Mouse (Mus musculus) kidney, postnatal 4 days (tissue): Measurements from ENCODE around the gene Ttc13.

ENCODE experiments used
- DNase-seq, 2 experiments: peaks; one replicate each; pipeline ENCODE4 v3.0.0; 2021; ENCODE audit warnings: mixed read lengths in 2 of 2

Ttc13 gene

DNA sequence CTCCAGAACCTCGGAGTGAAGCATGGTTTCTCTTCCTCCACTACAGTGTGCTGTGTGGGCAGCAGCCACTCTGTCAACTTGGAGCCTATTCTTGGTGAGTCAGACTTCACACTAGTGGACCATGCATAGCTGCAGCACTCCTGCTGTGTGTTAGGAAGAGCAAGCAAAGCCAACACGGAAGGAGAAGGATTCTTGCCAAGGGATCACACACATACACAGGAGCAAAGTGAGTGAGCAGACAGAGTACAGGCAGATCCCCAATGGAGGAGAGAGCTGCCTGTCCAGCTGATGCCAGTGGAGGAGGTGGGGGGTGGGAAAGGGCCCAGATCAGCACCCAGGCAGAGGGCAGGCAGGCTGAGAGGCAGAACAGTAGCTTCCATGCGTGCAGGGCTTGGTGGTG, 19.6 kb downstream of the Ttc13 start:
- DNase-seq = no peak

- no peak for DNase-seq
Observed at GRCm38 (mm10) chr8:124701023-124701422, 20.8 kb downstream of the Ttc13 start.

- DNase-seq = no peak
Observed at GRCm38 (mm10) chr8:124700271-124700670, 21.5 kb downstream of the Ttc13 start.

- no peak for DNase-seq
Observed at GRCm38 (mm10) chr8:124695424-124696100, 26.2 kb downstream of the Ttc13 start.

GRCm38 (mm10) chr8:124691706-124692105, 30.1 kb downstream of the Ttc13 start:
- DNase-seq = no peak

DNA sequence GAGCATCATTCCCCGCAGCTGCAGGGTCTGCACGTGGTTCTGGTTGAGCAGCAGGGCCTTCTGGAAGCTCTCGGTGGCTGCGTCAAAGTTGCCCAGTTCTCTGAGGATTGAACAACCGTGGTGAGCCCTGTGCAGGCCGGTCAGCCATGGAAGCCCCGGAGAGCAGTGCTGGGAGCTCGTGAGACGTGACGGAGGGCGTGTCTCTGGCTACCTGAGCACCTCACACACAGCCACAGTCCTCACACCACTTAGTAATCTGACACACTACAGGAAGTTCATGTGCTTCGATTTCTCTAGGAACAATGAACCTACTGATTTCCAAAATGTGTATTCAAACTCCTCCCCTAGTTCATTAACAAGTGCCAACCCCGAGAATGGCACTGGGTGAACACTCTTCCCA, 32.9 kb downstream of the Ttc13 start:
- no peak for DNase-seq

- no peak for DNase-seq
Observed at GRCm38 (mm10) chr8:124682218-124682617, 39.6 kb downstream of the Ttc13 start.

DNA sequence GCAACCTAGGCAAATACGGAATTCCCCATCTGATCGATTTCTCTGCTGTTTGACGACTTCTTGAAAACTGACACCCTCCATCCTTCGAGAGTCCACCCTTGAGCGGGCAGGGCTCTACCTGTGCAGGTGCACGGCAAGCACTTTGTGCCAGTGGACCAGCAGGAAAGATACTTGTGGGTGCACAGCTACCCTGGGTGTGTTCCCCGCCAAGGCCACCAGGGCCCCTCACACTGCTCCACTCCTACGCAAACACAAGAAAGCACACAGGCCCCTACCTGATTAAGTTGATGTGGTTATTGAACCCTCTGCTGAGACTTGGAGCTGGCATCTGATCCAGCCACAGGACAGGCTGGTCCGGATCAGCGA, 40.0 kb downstream of the Ttc13 start:
- DNase-seq = no peak

GRCm38 (mm10) chr8:124681077-124681791, 40.5 kb downstream of the Ttc13 start:
- no peak for DNase-seq

DNA sequence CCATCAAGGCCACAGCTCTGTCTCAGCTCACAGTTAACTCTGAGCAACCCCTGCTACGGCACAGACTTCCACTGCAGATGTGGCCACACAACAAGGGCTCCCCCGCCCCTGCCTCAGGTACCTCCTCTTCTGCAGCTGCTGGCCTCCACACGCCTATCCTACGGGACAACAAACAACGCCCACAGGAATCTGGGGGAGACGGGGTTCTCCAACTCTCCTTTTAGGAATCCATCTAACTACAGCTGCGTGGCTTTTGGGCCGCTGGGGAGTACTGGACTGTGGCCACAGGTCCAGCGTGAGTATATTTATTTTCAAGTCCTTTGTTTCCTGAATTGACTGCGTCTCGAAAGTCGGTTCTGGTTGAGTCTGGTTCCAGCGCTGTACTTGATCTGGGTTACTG, 43.5 kb downstream of the Ttc13 start:
- peak in 1 of 2 experiments; percentile 24 for DNase-seq

DNA sequence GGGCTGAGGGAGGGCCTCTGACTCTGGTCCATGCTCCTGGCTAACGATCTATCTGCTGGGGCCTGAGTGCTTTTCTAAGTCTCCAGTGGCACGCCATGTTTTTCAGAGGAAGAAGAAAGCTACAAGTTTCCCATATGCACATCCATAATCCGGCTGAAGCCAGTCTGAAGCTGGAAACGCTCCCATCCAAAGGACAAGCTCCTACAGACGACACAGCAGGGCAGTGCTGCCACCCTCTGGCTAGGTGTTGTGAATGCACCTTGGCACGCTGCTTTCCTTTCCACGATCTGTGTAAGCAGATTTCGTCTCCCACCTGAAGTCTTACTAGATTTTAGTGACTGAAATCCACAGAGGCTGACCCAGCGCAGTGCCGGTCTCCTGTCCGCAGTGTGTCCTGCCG, 44.3 kb downstream of the Ttc13 start:
- DNase-seq = peak; percentile 88 to 91

DNA sequence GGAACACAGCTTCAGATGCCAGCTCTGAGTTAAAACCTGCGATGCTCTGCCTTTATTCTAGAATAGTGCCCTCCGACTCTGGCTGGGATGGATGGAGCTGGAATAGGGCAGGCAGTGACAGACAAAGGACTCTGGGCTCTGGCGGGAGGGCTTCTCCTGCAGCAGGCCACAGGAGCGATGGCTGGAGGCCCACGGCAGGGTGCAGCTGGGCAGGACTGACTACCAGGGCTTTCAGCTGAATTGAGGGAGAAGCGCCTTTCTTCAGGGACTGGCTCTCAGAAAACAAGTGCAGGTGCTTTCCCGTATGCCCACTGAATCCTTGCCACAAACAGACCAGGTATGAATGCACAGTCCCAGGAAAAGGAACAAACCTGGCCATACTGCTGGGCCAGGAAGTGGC, 44.7 kb downstream of the Ttc13 start:
- peak in 1 of 2 experiments; percentile 29 for DNase-seq

GRCm38 (mm10) chr8:124676661-124677060, 45.1 kb downstream of the Ttc13 start:
- DNase-seq = no peak

- DNase-seq = no peak
Observed at GRCm38 (mm10) chr8:124672345-124672744, 49.4 kb downstream of the Ttc13 start.

GRCm38 (mm10) chr8:124668798-124669197, 53.0 kb downstream of the Ttc13 start:
- DNase-seq = no peak

- no peak for DNase-seq
Observed at GRCm38 (mm10) chr8:124664414-124664813, 57.4 kb downstream of the Ttc13 start.

GRCm38 (mm10) chr8:124663874-124664230, 57.9 kb downstream of the Ttc13 start:
- peak; percentile 33 to 47 for DNase-seq

DNA sequence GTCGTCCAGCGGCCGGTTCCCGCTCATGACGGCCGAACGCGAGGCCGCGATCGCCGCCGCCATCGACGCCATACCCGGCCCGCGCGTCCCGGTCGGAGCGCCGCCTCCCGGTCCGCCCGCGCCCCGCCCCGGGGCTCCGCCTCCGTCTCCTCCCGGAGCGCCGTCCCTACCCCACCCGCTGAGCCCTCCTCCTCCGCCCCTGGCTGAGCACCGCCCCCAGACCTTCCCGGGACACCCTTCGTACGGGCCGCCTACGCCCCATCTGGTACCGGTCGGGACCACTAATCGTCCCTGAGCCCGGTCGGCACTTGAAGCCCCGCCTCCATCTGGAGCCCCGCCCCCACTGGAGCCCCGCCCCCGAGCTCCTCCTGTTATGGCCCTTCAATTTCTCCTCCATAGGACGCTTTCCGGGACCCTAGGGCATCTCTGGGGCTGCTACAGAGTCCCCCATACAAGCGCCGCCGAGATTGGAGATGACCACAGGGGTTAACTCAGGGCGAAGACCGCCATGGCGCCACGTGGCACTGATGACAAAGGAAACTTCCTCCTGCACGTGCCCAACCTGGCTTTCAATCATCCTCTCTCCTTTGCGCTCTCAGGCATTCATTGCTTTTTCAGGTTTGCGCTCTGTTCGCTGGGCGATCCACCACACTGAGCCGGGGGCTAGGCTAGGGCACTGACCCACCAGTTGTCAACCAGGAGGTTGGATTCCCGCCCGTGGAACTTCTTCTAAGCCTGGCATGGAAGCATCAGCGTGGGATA, 58.5 kb downstream of the Ttc13 start, which contains the start of gene 2310022B05Rik:
2310022B05Rik (minus strand) TSS at position 258 of the 762 bp plus-strand sequence.
- DNase-seq = peak; percentile 94

- no peak for DNase-seq
Observed at GRCm38 (mm10) chr8:124662446-124663111, 59.2 kb downstream of the Ttc13 start.

DNA sequence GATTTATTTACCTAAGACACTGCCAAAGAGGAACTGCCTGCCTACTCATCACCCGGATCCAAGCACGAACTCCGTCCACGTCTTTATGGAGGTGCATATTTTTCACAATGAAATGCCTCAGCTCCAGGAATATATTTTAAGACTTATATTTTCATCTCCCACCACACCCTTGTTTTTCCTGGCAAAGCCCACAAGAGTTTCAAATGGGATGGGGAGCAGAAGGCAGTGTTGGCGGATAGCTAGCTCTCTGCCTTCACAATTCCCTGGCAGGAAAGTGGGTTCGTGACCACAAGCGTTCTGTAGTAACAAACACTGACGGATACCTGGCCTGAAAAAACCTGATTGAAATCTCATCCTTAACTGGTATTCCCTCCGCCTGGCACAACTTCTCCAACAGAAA, 60.0 kb downstream of the Ttc13 start:
- DNase-seq = peak in 1 of 2 experiments; percentile 24

DNA sequence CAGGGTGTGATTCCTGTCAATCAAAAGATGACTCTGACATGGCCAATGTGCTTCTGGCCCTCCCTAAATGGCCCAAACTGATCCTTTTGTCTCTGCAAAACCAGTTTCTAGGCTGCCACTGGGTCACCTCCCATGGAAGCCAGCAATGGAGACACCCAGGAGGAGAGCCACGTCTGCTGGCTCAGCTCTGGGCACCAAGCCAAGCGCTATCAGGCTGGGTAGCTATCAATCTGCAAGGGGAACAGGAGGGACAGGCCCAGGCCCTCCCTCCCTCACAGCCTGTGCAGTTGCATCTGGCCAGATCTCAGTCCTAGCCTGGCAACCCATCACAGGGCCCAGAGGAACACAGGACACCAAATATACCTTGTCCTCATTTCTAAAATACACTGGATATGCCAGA, 63.4 kb downstream of the Ttc13 start:
- DNase-seq = peak; percentile 70 to 76

DNA sequence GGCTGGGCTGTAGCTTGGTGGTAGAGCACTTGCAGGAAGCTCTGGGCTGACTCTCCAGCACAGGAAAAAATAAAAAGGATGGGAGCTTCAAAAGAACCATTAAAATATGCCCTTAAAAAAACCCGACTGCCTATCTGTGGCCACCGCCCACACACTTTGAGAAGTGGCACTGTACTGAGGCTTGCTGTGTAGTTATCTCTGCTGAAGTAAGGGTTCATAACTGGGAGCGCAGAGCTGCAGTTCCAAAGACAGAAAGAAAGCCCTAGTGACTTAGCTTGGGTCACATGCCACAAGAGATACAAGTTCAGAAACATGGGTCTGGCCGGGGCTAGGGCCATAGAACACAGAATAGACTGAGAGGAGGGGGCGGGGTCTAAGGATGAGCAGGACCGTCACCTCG, 63.8 kb downstream of the Ttc13 start:
- DNase-seq = no peak
